Mouse (Mus musculus) mesoderm, embryonic 11.5 days (tissue): ENCODE measurements around the gene Gcn1l1.
A peak's percentile ranks its signal among the peaks of the same experiment; 100 is the strongest.
"Not testable (repeated sequence)": the region's sequence is repeated elsewhere in the genome, so short reads cannot be mapped to it uniquely, and the experiment has no call there.

Experiments used
- DNase-seq: peaks from one replicate; pipeline ENCODE4 v3.0.0-alpha.2; 2012; ENCODE audit warnings: low read depth, low spot score

Gcn1l1 gene

DNA sequence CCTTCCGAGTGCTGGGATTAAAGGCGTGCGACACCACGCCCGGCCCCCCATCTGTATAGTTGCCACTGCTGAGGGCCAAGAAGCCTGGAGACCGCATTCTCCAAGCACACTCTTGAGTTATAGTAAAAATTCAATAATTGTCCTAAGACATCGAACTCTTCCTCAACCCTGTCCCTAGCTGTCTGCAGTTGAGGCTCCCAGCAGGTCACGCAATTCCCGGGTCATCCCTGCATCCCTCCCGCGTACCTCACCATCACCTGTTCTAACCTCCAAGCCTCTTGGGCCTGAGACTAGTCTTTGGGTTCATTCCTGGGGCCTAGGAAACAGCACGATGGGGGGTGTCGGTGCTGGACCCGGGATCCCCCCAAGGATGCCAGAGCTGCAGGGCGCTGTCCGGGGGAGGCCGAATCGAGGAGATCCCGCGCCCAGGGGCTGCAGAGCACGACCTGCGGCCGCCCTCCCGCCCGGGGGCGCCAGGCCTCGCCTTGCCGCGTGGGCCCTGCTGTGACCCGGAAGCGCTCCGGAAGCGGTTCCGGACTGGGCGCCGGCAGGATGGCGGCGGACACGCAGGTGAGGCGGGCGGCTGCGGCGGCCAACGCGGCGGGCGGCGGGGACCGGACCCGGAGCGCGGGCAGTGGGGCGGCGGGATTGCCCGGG lies at the start of gene Gcn1l1:
Gene Gcn1l1, plus strand, starts transcription at position 518 of the 657 bp plus-strand sequence.
- peak; percentile 73 for DNase-seq

- DNase-seq, result no peak
These were observed 48.8 kb upstream of the Gcn1l1 start for GRCm38 (mm10) chr5:115516081-115516907.

DNA sequence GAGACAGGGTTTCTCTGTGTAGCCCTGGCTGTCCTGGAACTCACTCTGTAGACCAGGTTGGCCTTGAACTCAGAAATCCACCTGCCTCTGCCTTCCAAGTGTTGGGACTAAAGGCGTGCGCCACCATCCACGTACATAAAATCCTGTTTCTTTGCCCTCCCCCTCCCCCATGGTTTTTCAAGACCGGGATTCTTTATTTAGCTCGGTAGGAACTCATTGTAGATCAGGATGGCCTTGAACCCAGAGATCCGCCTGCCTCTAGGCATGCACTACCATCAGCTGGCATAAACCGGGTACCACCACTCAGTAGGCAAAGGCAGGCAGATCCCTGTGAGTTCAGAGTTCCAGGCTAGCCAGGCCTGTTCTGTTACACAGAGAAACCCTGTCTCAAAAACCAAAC lies 48.1 kb upstream of the Gcn1l1 start:
- DNase-seq, result no peak

DNA sequence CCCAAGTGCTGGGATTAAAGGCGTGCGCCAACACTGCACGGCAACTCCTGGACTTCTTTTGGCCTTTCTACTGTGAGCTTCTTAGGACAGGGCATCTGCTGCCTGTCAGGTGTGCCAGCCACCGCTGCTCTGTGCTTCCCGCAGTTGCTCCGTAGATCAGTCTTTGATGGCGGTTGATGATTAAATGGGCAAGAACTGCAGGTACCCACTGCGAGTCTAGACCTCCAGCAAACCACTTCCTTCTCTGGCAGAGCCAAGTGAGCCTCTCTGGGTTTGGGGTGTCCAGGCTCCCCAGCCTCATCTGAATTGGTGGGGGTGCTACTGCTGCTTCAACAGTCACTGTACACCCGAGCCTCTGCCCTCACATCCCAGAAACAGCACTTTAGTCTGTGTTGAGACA lies 47.6 kb upstream of the Gcn1l1 start:
- DNase-seq, result no peak

GRCm38 (mm10) chr5:115518214-115518613 lies 46.8 kb upstream of the Gcn1l1 start:
- not testable (repeated sequence) for DNase-seq

DNA sequence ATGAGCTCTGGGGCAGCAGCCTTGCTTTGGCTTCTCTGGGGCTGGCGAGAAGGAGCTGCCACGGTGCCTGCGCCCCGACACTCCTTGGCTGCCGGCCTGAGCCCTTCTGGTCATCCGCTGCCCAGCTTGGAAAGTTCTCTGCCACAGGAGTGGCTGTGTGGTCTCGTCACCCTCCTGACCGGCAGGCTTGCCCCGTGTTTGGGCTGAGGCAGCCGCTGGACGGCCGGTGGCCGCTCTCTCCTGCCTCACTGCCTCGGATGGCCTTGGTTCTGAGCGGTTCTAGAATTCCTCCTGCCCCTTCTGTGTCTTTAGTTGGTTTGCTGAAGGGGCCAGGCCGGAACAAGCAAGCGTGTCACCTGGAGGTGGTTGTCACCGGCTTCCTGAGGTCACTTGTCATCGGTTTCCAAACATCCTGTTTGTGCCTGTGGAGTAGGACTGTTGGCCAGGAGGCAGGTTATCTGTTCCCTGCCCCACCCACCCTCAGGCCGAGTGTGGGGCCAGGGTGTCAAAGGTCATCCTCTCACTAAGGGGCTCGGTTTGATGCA lies 44.7 kb upstream of the Gcn1l1 start:
- no peak for DNase-seq

GRCm38 (mm10) chr5:115521553-115522461 lies 43.2 kb upstream of the Gcn1l1 start:
- peak; percentile 64 for DNase-seq

GRCm38 (mm10) chr5:115522531-115522930 lies 42.5 kb upstream of the Gcn1l1 start:
- no peak for DNase-seq

GRCm38 (mm10) chr5:115522981-115523499 lies 42.0 kb upstream of the Gcn1l1 start:
- DNase-seq, result no peak

DNA sequence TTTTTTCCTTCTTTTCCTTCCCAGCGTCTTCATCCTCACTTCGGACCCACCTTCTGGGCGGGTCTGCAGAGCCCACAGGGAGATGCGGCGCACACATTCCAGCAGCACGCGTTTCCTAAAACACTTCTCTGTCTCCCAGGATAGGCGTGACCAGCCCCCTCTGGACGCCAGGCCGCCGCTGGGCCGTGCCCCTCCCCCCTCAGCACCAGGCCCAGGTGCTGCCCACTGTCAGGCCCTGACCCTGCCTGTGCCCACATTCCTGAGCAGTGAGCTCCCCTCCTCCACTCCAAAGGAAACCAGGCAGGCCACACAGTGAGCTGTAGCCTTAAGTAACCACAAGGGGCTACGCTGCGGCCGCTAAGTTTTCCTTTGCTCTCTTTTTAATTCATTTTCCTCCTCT lies 41.1 kb upstream of the Gcn1l1 start:
- DNase-seq, result peak; percentile 79

DNA sequence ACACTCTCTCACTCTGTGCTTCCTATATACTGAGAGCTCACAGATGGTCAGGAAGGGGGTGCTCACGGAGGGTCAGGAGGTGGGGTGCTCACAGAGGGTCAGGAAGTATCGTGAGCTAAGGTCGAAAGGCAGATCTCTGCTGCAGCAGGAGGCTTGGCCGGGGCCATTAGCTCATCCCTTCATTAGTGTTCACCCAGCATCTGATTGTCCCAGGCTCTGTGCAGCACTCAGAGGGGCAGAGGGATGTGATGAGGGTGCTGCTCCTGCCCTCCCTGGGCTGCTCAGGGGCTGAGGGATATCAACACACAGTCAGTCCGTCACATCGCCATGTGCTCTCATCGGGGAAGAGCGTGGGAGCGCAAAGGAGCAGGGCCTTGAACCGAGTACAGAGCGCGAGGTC lies 40.6 kb upstream of the Gcn1l1 start:
- DNase-seq, result no peak

GRCm38 (mm10) chr5:115525416-115525815 lies 39.6 kb upstream of the Gcn1l1 start:
- DNase-seq, result no peak

DNA sequence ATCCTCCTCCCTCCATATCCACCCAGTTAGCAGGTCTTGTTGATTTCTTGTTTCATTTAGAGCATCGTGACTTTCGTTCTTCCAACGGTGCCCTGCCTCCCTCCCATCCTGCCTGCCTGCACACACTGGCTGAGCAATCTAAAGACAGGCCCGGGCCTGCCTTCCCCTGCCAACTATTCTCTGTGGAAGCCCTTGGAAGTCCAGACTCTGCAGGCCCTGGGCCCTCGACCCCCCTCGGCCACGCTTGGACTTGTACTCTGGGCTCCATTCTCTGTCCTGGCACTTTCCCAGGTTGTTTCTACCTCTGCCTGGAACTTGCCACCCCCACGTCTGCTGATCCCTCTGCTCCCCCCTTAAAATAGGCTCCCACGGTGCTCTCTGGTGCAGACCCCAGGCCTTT lies 39.1 kb upstream of the Gcn1l1 start:
- no peak for DNase-seq

- no peak for DNase-seq
These were observed 38.4 kb upstream of the Gcn1l1 start for GRCm38 (mm10) chr5:115526456-115527202.

DNA sequence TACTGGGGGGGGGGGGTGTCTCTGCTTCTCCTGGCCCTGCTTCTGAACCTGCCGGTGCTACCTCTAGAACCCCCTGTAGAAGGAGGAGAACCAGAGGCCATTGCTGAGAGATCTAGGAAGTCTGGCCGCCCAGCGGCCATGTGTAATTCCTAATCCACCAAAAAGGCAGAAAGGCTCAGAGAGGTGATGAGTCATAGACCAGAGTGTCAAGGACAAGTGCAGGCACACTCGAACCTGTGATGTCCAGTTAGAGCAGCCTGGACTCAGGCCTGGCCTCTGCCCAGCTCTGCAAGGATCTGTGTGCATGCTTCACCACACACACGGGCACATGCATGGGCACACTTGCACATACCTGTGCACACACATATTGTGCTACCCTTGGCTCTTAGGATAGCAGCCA lies 36.9 kb upstream of the Gcn1l1 start:
- DNase-seq, result no peak

DNA sequence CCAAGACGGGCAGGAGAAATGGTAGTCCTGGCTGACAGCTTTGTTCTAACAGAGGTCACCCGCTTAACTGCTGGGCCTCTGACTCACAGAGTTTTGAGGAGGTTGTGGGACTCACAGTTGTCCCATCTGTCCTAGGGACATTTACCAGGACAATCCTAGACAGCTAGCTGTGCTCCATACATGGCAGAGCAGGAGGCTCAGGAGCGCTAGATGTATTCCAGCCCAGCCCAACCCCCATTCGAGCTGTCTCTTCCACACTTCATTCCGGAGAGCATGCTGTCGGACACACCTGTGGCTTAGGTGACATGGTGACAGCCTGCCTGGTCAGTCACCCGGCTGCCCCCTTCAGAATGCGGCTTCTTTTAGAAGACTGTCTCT lies 35.7 kb upstream of the Gcn1l1 start:
- no peak for DNase-seq

DNA sequence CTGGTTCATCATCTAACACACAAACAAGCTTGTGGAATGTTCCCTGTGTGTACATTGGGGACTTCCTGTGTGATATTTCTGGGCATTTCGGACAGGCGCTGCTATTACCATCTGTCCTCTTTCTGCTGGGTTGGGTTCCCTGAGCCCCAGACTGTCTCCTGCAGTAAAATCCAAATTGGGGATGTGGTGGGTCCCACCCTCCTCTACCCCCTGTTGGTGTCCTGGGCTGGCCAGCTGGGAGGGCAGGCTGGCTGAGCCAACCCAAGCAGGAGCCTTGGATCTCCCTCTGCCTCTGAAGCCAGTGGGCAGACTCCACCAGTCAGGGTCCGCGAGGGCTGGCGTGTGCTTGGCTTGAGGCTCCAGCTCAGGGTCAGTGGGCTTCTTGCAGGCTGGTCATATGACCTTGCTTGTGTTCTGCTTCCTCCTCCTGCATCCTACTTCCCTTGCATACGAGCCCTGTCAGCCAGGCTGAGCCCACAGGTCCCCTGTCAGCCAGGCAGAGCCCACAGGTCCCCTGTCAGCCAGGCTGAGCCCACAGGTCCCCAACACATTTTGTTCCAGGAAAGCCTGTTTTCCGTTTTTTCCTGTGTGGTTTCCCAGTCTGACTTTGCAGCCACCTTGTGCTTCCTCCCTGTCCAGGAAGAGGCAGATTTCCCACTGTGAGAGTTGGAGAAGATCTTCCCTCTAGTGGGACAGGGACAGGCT lies 35.2 kb upstream of the Gcn1l1 start:
- DNase-seq, result no peak

DNA sequence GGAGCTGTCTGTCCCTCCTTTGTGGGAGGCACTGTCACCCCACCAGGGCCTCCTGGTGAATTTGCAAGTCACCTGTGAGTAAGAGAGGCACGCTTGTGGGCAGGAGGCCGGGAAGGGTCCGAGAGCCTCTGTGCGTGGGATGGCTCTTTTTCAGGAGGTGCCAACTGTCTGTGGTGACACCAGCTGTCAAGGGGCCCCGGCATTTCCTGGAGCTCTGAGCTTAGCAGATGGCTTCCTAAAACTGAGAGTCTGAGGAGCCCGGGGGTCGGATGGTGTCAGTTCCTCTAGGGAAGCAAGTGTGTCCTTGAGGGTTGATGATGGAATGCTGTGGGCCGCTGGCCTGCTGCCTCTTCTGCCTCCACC lies 34.6 kb upstream of the Gcn1l1 start:
- DNase-seq, result no peak

GRCm38 (mm10) chr5:115531671-115532270 lies 33.3 kb upstream of the Gcn1l1 start:
- no peak for DNase-seq

- DNase-seq, result no peak
These were observed 30.7 kb upstream of the Gcn1l1 start for GRCm38 (mm10) chr5:115534290-115534731.
